Mouse (Mus musculus) cerebellum, postnatal 10 days (tissue): ENCODE measurements around the gene Igf2bp2.

Source experiments
- DNase-seq, 2 experiments: peaks; one replicate each; pipeline ENCODE4 v3.0.0; 2021; ENCODE audit warnings: mixed read lengths in 2 of 2

Igf2bp2 gene

DNA sequence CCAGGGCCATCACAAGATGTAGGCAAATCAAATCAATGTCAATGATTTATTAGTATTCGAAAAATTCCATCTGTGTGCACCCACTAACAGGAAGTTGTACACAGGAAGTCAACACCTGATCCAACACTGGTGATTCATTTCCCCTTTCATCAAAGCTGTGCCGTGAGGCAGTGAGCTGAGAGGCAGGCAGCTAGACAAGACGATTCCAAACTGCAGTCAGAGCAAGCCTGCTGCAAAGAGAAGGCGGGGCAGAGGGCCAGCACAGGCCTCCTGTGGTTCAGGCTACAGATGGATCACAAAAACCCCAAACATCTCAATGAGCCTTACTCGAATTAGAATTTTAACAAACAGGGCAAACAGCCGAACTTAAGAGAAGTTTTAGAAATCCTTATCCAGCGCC lies 65.4 kb downstream of the Igf2bp2 start:
- peak; percentile 72 to 83 for DNase-seq

DNA sequence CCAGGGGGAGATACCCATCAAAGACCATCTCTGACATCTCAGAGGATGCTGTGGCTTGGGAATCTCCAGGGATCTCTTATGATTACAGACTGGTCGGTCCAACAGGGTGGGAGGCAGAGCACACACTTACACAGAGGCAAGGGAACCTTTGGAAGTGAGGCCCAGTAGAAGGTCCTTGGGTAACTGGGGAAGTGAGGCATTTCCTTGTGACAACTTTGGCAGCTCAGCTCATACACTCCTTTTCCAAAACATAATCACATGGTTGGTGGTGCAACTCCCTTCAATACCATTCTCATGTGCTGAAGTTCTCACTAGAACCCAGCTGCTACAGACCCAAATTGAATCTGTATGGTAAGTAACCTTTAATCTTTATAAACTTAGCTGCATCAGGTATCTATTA lies 67.3 kb downstream of the Igf2bp2 start:
- no peak for DNase-seq

DNA sequence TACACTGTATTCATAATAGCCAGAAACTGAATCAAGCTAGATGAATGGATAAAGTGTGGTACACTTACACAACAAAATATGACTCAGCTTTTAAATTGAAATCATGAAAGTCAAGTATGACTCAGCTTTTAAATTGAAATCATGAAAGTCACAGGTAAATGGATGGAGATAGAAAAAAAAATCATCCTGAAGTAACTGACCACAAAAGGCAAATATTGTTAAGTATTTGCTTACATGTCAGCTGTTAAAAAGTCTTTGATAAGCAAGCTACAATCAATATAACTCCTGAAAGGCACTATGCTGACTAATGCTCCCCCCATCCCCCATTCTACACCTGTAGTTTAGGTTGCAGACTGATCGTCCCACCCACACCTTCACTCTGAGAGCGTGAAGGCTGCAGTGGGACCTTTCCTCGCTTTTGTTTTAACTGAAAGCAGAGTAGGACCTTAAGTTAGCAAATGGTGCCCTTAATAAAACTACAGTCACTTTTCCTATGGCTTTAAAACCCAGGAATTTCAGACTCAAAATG lies 71.8 kb downstream of the Igf2bp2 start:
- DNase-seq: no peak

DNA sequence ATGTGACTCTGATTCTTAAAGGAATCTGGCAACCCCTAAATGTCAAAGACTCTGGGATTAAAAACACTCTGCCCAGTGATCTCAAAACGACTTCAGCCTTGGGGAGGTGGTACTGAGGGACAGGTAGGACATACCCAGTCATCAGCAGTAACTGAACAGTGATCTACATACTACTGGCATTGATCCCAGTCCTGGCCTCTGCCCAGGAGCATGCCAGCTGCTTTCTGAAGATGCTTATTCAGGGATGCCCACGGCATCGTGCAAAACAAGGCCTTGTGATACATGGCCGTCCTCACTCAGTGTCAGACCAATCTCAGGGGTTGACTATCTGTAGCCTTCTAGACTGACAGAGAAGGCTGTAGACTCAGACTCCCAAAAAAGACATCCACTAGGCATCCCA lies 77.7 kb downstream of the Igf2bp2 start:
- peak; percentile 86 to 88 for DNase-seq

DNA sequence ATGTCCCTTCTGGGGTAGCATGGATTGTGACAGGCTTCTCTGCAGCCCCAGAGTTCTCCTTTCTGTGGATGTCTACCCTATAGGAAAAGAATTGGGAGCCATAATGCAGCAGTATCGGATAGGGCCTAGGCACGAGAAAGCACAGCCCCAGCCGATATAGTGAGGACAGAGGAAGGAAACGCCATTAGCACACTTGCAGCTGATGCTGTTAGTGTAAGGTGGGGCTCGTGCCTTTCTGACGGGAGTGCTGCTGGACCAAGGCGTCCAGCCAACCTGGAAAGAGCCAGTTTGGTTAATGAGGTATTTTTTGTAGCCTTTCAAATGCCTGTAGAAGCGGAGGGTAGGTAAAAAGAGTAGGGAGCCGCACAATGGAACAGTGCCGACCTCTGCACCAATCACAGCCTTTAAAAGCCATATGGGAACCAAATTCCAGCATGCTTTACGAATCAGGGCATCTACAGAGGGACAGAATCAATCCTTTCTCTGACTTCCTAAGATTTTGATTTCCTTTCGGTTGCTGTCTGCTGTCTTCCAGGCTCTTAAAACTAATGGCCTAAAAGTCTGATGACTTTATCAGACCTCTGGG lies 82.9 kb downstream of the Igf2bp2 start:
- no peak for DNase-seq

DNA sequence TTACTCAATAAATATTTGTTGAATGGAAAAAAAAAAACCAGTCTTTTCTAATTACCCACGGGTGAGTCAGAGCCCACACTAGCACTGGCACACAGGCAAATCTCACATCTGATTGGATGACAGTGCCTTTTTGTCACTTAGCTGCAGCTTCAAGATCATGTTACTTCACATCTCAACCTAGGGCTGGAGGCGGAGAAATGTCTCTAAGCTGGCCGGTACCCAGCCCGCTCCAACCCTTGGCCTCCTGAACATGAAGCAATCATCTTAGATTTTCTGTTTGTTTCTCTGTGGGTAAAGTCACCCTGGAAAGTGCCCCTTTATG lies 86.5 kb downstream of the Igf2bp2 start:
- DNase-seq: no peak

DNA sequence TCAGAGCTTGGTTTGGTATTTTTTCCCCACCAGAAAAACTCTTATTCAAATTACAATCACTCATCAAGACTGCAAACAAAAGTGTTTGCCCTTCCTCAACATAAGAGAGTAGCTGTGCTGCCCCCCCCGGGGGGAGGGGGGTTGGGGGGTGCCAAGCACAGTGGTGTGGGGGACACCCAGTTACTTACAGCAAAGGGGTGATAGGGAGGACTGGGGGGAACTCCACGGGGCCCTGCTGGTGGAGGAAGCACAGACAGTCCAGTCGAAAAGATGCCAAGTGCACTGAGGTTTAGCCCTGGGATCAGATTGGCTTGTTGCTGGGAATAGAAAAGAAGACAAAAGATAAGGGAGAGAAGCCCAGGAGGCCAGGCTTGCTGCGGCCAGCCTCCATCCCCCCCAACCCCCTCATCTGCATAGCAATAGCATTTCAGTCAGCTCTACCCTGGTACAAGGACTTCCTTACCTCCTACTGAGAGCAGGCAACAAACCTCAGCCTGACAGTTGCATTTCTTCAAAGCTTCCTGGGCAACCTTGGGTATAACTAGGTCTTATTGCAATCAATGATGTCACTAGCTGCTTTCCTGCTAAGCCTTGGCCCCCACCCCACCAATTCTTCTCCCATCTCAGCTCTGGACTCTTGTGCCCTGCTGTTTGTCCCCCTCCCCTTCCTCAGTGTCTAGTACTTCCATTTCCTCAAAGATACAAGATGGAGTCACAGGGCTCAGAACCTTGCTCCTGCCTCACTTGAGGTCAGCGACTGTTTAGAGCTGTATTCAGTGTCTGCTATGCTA lies 87.1 kb downstream of the Igf2bp2 start:
- no peak for DNase-seq

DNA sequence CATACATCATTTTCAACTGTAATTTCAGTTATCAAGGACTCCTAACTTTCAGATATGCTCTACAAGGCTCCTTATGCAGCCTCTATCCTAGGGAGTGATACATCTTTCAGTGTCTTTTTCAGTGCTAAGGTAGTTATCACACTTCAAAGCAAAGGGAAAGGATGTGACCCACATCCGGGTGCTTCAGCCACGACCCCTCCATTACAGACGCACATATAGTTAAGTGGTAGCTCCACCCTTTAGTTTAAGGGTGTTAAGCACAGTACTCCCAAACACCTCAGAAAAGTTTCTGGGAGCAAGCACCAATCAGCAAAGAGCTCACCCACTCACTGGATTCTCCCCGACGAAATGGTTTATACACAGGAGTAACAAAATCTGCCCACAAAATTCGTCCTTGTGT lies 88.0 kb downstream of the Igf2bp2 start:
- no peak for DNase-seq

DNA sequence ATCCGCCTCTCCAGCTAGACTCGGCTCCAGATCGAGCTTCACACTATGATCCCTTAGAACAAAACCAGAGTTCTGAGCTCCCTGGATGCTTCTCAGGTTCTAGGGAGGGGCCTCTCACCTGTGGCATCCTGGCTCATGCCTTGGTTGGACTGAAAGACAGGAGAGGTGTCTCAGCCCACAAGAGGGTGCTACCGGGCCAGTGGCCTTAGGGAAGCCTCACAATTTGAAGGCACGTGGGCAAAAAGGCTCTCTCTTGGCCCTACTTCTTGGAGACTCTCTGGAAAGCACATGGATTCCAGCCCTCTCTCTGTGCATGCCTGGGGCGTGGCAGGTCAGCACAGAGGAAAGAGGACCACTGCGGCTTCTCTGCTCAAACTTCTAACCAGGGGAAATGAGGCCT lies 91.7 kb downstream of the Igf2bp2 start:
- peak; percentile 30 to 33 for DNase-seq

DNA sequence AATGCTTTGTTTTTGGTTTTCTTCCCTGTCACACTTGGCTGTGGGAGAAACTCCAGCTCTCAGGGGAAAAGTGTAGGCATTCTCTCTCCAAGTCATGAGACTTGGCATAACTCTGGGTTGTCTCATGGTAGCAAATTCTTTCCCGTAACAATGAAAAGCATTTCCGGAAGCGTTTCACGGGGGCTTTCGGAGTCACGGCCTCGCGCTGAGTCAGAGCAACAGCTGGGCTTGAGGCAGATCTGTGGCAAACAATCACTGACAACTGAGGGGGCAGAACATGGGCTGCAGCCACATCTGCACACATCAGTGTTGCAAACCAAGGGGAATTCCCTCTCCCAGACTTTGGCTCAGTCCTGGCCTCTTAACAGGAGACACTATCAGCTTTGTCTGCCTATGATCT lies 95.7 kb downstream of the Igf2bp2 start:
- DNase-seq: no peak

DNA sequence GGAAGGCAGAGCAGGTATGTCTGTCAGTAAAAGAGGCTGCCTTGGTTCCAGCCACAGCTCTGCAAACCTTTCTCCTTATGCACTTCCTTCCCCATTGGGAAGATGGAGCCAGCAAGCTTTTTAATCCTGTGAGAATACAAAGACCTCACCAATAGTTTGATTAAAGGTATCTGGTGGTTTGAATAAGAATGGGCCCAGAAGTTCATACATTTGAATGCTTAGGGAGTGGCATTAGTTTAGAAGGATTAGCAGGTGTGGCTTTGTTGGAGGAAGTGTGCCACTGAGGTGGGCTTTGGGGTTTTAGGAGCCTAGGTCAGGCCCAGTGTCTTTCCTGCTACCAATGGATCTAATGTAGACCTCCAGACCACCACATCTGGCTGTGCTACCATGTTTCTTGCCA lies 97.6 kb downstream of the Igf2bp2 start:
- no peak for DNase-seq

DNA sequence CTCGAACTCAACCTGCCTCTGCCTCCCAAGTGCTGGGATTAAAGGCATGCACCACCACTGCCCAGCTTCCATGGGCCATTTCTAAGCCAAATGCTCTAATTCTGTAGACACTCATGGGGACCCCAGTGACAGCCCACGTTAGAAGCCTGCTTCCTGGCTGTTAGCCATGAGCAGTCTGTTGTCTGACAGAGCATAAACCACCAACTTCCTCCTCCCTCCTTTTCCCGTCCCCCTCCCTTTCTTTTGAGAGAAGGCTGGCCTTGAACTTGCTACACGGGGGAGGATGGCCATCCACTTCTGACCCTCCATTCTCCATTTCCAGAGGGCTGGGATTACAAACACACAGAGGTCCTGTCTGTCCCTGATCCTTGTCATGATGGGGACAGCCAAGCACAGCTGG lies 100.8 kb downstream of the Igf2bp2 start:
- no peak for DNase-seq

DNA sequence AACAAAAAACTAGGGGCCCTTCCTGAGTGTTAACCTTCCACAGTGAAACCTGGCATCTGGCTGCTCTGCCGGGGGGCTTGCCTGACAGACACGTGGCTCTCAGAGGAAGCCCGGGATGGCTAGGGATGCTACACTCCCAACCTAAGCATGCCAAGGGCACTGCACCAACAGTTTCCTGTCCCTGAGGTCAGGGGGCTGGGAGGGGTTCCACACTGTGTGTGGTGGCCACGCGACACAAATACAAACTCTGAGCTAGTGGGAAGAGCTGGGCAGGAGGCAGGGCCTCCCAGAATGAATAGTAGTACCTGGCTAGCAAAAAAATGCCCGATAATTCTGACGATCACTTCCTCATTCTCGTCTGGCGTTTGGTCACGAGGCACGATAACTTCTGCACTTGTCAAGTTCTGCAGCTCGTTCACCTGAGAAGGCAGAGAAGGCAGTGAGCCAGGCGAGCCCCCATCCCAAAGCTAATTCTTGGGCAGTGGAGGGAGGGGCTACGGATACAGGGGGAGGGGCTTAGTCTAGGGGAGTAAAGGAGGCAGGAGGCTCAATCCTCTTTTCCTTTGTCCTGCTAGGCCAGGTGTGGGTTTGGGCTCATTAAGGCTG lies 101.4 kb downstream of the Igf2bp2 start:
- DNase-seq: peak in 1 of 2 experiments; percentile 46

DNA sequence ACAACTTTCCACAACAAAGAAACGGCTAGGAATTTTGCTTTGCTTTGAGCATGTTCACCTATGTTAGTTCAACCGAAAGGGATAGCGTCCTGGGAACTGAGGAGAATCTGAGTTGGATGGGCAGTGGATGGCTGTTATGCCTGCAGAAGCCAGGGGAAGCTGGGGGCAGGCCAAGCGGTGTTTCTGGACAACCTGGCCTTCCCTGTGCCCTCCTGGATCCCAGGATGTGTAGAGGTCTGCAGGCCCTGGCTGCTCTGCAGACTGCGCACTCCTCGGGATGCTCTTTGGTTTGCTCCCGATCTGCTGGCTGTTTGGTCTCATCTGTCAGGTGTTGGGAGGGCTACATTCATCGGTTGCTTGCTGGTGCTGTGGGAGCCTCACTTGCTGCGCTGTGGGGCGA lies 102.7 kb downstream of the Igf2bp2 start:
- peak; percentile 42 to 57 for DNase-seq

DNA sequence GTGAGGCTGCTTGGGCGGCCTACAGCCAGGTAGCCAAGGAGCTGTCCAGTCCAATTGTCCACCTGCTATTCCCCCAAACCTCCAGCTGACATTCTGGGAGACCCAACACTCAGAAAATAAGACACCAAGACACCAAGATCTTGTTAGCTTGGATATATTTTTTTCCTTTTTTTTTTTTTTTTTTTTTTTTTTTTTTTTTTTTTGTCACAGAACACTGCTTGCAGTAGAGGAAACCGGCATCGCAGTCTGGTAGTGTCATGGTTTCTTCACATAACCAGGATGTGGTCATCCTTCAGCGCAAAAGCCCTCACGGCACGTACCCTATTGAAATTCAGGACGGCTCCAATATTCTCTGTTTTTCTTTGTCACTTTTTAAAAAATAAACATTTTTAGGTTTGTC lies 104.2 kb downstream of the Igf2bp2 start:
- no peak for DNase-seq

DNA sequence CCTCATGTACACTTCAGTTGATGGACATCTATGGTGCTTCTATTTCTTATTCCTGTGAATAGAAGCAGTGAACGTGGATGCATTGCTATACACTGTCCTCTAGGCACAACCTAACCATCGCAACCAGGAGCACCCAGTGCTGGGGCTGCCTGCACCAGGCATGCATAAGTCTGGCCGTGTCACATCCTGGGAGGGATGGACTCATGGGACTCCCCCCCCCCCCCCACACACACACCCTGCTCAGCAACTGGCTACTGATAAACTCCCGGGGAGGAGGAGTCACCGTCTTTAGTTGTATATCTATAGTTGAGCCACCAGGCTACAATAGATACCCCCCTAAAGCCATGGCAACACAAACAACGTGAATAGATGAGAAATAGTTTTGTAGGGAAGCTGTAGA lies 105.6 kb downstream of the Igf2bp2 start:
- no peak for DNase-seq

DNA sequence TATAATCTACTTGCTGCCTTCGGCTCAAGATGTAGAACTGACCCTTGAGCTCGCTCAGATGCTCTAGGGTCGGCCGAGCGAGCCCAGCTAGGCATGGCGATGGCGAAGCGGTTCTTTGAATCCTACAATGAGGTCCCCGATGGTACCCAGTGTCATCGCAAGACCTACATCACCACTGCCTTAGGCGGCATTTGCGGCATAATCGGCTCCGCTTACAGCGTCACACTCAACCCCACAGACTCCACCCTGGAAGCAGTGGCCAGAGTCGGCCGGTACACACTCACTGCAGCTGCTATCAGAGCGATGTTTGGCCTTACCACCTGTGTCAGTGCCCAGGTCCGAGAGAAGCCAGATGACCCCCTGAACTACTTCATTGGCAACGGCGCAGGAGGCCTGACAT lies 109.7 kb downstream of the Igf2bp2 start:
- no peak for DNase-seq

DNA sequence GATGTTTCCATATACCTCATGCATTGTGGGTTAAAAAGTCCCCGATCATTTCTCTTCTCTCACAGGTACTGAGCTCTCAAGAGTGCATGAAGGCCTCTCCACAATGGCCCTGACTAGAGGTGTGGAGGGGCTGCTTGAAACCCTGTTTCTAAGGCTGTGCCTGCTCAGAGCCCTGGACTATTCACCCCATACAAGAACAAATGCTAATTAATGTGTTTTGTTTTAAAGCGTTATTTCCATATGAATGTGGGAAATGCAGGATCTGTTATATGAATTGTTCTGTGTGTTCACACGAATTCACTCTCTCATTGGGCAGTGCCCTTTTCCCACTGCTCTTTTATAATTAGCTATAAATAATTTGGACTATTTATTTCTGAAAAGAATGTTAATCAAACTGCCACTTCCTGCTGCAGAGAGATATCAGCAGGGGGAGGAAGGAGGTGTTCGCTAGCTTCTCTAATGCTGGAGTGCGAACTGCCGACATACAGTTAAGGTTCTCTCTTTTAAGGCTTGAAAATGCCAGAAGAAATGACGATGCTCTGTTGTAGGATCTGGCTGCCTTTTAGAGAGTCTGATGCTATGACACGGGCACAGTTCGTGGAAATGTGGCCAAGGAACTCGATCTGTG lies 116.2 kb downstream of the Igf2bp2 start:
- no peak for DNase-seq

DNA sequence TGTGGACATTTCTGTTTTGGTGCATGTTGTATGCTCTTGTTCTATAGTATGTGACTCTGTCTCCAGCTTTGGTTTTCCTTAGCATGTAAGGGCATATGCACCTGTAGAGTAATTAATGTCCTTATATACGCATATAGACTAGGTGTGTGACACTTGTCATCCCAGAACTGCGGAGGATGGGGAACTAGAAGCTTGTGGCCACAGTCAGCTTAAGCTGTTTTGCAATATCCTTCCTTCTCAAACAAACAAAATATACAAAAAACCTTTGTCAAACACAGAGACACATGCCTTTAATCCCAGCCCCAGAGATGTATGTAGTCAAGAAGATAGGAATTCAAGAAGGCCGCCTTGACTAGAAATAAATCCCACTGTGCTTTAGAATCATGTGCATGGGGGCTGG lies 117.2 kb downstream of the Igf2bp2 start:
- no peak for DNase-seq

DNA sequence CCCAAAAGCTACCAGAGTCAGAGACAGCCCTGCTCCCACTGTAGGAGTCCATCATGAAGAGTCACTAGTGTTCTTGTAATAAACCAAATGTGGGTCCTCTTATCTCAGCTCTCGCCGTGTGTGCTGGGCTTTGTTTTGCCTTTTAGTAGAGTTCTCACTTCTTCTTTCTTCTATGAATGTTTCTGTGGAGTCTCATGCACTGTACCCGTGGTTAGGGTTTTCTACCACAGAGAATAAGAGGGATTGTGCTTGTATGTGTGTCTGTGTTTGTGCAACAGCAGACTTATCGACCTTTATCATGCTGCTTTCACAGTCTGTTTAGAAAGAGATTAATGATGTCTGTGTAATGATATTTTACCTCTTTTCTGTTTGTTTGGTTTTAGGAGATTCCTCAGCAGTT lies 119.3 kb downstream of the Igf2bp2 start:
- DNase-seq: no peak

DNA sequence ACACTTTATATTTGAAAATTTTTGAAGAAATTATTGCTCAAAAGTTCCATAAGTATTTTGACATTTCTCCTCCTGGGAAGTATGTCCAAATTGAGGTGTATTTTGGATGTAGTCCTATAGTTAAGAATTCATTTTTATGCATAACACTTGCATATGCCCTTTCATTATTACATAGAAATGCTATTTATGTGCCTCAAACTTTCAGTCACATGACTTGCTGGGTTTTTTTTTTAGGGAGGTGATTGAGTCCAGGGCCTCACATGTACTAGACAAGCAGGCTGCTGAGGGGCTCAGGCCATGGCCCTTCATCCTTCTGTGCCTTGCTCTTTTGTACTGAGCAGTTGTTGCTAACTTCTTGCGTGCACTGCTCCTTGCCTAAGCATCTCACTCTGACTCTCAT lies 123.1 kb downstream of the Igf2bp2 start:
- no peak for DNase-seq

DNA sequence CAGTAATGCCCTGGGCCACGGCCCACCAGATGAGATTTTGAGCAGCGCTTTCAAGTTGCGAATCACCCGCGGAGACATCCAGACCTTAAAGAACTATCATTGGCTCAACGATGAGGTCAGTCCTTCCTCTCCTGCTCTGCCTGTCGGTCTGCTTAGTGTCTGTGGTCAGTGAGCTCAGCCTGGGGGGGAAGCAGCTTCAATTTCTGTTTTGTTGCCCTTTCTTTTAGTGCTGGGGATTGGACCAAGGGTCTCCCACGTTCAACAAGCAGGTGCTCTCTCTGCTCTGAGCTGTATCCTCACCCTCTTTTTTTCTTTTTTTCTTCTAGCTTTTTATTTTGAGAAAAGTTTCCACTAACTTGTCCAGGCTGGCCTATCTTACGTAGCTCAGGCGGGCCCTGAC lies 124.5 kb downstream of the Igf2bp2 start:
- no peak for DNase-seq

DNA sequence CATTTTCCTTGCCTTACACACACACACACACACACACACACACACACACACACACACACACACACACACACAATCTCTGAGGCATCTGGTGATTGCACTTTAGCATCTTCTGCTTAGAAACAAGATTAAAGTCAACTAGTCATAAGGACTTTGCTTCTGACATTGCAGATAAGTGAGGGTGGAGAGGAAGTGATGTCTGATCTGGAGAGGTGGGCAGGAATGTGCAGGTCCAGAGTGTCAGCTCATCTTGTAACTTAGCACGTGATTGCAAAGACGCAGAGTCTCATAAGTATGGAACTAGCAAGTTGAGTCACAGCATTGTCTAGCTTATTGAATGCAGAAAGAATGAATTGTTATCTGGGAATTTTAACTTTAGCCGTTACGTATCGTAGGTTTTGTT lies 135.6 kb downstream of the Igf2bp2 start:
- DNase-seq: no peak

DNA sequence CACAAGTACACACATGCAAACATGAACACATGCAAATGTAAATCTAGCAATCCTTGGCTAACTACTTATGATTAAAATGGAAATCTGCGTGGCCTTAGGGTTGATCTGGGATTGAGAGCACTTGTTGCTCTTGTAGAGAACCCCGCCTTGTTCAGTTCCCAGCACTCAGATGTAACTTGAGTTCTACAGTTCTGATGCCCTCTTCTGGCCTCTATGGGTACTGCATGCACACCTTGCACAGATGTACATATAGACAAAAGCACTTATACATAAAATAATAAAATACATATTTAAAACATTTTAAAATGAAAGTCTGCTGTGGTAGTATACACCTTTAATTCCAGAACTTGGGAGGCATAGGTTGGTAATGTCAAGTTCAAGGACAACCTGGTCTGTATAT lies 141.0 kb downstream of the Igf2bp2 start:
- DNase-seq: peak; percentile 31 to 58
